Mouse (Mus musculus) CH12.LX (cell line): Measurements from ENCODE around the gene Pygm.

Source experiments
- CHD2 ChIP-seq: IDR thresholded peaks from 2 replicates; pipeline ENCODE4 v1.6.1; 2011; ENCODE audit warnings: low read length, improper control_type of control experiment
- CTCF ChIP-seq, 2 experiments: IDR thresholded peaks in 1 of 2; conservative IDR thresholded peaks in 1 of 2; 2 replicates each; pipeline ENCODE4 v1.5.1; 2011 to 2012; ENCODE audit warnings: low read depth in 2 of 2, low read length in 2 of 2, improper control_type of control experiment in 1 of 2, inconsistent platforms in 1 of 2, mild to moderate bottlenecking in 1 of 2, moderate library complexity in 1 of 2
- EP300 ChIP-seq: IDR thresholded peaks from 2 replicates; pipeline ENCODE4 v1.6.1; 2011; ENCODE audit warnings: low read length, improper control_type of control experiment
- ETS1 ChIP-seq: conservative IDR thresholded peaks from 2 replicates; pipeline ENCODE4 v1.6.1; 2012; ENCODE audit warnings: low read depth, mild to moderate bottlenecking, inconsistent platforms, low read length, improper control_type of control experiment, moderate library complexity
- JUND ChIP-seq: conservative IDR thresholded peaks from 2 replicates; pipeline ENCODE4 v1.6.1; 2011; ENCODE audit warnings: low read depth, low read length, improper control_type of control experiment
- MEF2A ChIP-seq: IDR thresholded peaks from 2 replicates; pipeline ENCODE4 v1.6.1; 2014; ENCODE audit warnings: low read depth, mild to moderate bottlenecking, inconsistent platforms, low read length, improper control_type of control experiment, borderline replicate concordance
- POLR2A ChIP-seq: IDR thresholded peaks from 2 replicates; pipeline ENCODE4 v1.6.1; 2011; ENCODE audit warnings: low read depth, mild to moderate bottlenecking, improper control_type of control experiment, low read length
- POLR2AphosphoS2 ChIP-seq: IDR thresholded peaks from 2 replicates; pipeline ENCODE4 v1.6.1; 2011; ENCODE audit warnings: low read depth, low read length, improper control_type of control experiment
- RCOR1 ChIP-seq: conservative IDR thresholded peaks from 2 replicates; pipeline ENCODE4 v1.6.1; 2012; ENCODE audit warnings: low read depth, mild to moderate bottlenecking, inconsistent platforms, low read length, improper control_type of control experiment
- TCF12 ChIP-seq: IDR thresholded peaks from 2 replicates; pipeline ENCODE4 v1.6.1; 2014; ENCODE audit warnings: low read depth, mild to moderate bottlenecking, inconsistent platforms, low read length, improper control_type of control experiment
- ZNF384 ChIP-seq: IDR thresholded peaks from 2 replicates; pipeline ENCODE4 v1.6.1; 2012; ENCODE audit warnings: low read depth, low read length, improper control_type of control experiment, inconsistent platforms

DNA sequence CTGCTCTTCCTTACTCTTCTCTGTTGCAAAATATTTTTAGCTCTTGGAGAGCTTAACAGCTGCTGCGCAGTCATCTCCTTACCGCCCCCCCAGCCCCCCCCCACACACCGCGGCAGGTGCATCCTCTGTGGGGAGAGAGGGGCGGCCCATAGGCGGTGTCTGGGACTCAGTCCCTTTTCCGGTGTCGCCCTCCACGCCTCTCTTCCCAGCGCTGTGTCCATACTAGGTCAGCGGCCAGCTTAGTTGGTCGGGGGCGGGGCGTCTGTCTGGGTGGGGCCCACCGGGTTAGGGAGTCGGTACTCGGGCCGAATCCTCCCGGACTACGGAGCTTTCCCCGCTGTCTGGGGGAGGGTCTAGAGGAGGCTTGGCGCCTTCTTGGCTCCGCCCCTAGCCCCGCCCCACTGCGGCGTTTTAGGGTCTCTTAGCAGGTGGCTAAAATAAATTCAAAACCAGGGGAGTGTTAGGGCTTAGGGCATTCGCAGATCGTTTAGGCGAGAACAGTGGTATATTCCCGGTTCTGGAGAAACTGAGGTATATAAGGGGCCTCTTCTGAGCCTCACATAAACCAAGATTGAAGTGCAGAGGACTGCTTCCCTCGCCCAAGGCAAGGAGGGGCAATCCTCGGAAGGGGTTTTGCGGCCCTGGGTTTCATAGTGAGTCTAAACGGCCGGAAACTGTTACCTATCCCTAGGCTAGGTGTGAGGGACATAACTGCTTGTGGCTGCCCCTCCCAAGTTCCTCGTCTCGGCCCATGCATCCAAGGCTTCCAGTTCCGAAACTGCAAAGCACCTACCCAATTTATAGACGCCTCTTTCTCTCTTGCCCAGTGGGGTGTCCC lies 14.5 kb downstream of the Pygm start:
- TF ChIP-seq CTCF (conservative IDR thresholded peaks at IDR 0.05 in 1 of 2, IDR thresholded peaks at IDR 0.05 in 1 of 2; ENCODE audit: low read depth in 2 of 2, low read length in 2 of 2) (no peak), MEF2A (peak; percentile 91), TCF12 (peak; percentile 99), ETS1 (peak; percentile 56), ZNF384 (no peak), CHD2 (peak; percentile 54; the same call in 1 of the 2 replicates), POLR2A (peak; percentile 50), JUND (no peak), POLR2AphosphoS2 (no peak), RCOR1 (no peak; the same call in 1 of the 2 replicates), EP300 (peak; percentile 74; the same call in 1 of the 2 replicates)
